Mouse (Mus musculus): ENCODE data around the gene Liph.
"Not testable (repeated sequence)": the region's sequence is repeated elsewhere in the genome, so short reads cannot be mapped to it uniquely, and the experiment has no call there.

Gene Liph

DNA sequence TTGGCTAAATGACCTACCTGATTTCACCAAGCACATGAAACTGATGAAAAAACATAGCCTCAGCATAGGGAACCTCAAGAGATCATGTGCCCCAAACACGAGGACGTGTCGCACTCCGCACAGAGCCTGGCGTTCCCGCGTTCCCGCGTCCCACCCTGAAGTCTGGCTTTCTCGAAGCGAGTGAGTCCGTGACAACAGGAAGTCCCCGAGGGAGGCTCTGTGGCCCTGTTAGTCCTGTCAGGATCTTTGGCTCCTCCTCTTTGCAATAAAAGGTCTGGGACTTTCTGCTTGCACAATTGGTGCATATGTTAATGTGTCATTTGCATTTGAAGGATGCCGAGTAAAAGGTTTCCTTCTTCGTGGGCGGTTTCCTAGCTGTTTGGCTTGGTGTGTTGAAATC, at the start of gene Liph:
Liph (minus strand) TSS at position 360 of the 400 bp plus-strand sequence.
- peak; percentile 15 for DNase-seq

DNA sequence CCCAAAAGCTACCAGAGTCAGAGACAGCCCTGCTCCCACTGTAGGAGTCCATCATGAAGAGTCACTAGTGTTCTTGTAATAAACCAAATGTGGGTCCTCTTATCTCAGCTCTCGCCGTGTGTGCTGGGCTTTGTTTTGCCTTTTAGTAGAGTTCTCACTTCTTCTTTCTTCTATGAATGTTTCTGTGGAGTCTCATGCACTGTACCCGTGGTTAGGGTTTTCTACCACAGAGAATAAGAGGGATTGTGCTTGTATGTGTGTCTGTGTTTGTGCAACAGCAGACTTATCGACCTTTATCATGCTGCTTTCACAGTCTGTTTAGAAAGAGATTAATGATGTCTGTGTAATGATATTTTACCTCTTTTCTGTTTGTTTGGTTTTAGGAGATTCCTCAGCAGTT, 48.4 kb upstream of the Liph start:
- no peak for DNase-seq

DNA sequence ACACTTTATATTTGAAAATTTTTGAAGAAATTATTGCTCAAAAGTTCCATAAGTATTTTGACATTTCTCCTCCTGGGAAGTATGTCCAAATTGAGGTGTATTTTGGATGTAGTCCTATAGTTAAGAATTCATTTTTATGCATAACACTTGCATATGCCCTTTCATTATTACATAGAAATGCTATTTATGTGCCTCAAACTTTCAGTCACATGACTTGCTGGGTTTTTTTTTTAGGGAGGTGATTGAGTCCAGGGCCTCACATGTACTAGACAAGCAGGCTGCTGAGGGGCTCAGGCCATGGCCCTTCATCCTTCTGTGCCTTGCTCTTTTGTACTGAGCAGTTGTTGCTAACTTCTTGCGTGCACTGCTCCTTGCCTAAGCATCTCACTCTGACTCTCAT, 44.5 kb upstream of the Liph start:
- no peak for DNase-seq

DNA sequence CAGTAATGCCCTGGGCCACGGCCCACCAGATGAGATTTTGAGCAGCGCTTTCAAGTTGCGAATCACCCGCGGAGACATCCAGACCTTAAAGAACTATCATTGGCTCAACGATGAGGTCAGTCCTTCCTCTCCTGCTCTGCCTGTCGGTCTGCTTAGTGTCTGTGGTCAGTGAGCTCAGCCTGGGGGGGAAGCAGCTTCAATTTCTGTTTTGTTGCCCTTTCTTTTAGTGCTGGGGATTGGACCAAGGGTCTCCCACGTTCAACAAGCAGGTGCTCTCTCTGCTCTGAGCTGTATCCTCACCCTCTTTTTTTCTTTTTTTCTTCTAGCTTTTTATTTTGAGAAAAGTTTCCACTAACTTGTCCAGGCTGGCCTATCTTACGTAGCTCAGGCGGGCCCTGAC, 43.1 kb upstream of the Liph start:
- DNase-seq: no peak

DNA sequence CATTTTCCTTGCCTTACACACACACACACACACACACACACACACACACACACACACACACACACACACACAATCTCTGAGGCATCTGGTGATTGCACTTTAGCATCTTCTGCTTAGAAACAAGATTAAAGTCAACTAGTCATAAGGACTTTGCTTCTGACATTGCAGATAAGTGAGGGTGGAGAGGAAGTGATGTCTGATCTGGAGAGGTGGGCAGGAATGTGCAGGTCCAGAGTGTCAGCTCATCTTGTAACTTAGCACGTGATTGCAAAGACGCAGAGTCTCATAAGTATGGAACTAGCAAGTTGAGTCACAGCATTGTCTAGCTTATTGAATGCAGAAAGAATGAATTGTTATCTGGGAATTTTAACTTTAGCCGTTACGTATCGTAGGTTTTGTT, 32.0 kb upstream of the Liph start:
- no peak for DNase-seq

DNA sequence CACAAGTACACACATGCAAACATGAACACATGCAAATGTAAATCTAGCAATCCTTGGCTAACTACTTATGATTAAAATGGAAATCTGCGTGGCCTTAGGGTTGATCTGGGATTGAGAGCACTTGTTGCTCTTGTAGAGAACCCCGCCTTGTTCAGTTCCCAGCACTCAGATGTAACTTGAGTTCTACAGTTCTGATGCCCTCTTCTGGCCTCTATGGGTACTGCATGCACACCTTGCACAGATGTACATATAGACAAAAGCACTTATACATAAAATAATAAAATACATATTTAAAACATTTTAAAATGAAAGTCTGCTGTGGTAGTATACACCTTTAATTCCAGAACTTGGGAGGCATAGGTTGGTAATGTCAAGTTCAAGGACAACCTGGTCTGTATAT, 26.7 kb upstream of the Liph start:
- no peak for DNase-seq

DNA sequence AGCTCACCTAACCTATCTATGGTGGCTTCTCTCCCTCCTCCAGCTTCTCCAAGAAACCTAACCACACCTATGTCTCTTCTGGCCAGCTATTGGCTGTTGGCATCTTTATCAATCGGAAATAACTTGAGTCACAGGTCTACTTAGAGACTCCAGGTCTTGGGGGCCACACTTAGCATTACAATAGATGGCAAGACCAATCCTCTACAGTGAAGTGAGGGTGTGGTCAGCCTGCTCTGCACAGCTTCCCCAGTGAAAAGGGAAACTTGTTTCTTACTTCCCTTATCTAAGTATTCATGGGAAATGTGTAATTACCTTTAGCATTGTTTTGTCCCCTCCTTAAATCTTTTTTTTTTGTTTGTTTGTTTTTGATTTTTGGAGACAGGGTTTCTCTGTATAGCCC, 20.1 kb upstream of the Liph start:
- DNase-seq: no peak

DNA sequence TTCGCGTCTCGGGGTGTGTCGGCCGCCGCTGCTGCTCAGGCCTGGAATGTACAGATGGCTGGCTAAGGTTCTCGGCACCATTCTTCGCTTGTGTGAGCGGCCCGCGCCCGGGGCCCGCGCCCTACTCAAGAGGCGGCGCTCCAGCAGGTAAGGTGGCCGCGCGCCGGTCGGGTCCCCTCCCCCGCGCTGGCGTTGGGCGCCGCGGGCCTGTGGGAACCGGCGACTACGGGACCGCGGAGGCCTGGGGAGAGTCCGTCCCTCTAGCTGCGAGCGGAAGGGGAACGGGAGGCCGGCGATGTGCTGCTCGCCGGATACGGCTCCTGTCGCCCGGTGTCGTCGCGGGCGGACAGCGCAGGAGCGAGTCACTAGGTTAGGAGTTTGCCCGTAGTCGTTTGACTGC, 14.1 kb upstream of the Liph start:
- no peak for DNase-seq

DNA sequence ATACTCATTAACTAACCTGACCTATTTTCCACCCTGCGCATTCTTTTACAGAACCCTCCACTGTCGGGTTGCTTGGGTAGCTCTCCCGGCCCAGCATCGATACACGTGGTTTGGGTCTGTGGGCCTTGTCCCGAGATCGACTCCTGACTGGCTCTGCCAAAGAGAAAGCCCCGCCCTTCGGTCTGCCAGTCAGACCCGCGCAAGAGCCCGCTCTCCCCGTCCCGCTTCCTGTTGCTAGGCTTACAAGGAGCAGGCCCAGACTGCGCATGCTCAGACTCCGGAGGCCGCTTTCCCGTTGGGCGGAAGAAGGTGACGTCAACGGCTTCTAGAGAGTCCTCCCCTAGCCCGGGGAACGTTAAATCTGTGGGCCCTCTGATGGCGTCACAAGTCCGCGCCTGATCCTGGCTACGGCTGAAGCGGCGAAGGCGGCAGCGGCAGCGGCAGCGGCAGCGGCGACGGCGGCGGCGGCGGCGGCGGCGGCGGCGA, 13.7 kb upstream of the Liph start, which contains the start of gene Senp2:
Senp2 (plus strand) TSS at position 386 of the 486 bp plus-strand sequence.
- DNase-seq: peak; percentile 100

DNA sequence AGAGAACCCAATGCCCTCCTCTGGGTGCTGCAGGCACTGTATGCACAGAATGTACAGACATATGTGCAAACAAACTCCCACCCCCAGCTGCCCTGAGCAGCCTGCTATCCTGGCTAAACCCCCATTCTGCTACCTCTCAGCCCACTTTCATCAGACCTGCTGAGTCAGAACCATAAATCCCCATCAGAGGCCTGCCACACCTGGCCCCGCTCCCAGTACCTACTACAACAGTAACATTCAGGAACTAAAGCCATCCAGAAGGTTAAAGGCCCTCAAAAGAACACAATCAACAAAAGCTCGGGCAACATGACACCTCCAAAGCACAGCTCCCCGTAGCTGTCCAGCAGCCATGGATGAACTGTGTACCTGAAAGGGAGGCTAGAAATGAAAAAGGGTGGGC, 6.1 kb upstream of the Liph start:
- DNase-seq: no peak

DNA sequence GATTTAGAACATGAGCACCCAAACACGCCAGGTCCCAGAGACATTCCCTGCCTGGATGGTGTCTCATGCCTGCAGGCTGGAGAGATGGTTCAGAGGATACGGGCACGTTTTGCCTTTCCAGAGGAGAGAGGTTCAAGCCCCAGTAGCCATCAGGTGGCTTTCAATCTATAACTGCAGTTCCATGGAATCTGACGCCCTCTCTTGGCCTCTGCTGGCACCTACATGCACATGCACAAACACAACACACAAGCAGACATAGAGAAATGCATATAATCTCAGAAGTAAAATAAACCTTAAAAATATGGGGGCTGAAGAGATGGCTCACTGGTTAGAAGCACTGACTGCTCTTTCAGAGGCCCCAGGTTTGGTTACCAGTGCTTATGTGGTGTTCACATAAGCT, 5.7 kb upstream of the Liph start:
- no peak for DNase-seq

DNA sequence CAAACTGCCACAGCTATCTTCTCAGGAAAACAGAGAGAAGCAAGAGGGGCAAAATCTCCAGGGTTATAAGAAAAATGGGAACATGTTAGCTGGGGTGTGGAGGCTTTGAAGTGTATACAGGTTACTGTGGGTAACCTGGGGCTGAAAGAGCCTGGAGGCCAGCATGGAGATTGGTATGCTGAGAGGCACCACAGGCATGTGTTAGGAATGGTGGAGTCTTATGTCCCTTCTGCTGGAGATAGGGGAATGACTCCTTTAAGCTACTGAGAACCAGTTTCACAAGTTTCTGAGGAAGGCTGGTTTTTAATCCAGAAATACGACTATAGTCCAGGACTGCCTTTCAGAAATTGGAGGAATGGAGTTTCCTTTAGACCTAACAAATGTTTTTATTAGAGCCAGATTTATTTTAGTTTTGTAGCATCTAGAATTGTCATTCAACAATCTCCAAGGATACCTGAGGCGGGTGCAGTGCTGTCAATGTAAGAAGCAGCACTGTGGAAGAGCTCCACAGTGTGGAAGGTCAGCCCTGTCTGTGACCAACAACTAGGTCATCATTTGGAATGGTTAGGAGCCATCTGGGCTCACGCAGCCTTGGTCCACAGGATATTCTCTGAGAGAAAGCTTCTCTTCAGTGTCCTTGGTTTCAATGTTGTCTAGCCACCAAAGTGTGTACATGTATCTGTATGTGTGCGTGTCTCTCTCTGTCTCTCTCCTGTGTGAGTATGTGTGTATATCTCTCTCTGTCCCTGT, 4.7 kb upstream of the Liph start:
- no peak for DNase-seq

DNA sequence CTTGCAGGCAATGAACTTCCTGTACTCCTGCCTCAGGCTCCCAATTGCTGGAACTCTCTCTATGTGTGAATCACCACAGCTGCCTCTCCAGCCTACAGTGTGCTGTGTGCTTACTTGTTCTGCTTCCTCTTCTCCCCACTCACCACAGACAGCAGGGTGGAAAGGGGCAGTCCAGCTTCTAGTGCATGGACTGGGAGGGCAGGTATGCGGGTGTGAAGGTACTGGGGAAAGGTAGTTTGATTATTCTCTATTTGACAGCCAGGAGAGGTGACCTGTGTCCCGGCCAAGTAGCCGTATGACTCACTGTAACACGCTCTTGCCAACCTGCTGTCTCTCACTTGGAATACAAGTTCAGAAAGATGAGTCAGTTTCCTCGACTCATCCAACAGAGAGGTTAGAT, 2.6 kb upstream of the Liph start:
- DNase-seq: no peak

DNA sequence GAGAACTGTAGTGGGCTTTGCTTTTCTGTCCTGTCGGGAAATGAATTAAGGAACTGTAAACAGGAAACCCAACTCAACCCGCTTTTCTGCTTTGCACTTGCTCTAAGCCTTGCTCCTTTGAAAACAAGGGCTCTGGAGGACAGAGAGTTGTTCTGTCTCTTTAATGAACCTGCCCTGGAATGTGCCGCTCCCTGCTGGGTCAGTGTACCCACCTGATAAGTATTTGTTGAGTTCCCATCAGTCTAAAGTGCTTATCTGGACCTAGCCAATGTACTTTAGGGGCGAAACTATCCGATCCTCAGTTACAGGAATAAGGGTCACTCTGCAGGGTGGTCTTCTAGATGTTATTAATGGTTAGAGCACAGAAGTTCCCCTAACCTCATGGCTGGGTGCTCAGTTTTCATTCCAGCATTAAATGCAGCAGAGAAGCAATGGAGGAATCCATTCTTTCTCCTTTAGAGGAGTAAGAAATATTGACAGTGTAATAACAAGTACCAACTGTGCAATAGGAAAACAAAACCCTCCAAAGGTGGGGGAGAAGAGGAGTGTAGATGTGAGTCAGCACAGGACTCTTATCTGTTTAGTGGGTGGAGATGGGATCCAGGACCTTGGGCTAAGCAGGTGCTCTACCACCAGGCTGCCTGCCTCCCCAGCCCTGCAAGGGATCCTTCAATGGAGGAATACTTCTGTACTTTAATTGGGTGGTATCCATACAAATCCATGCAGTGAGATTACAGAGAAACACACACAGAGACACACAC, 1.6 kb upstream of the Liph start:
- no peak for DNase-seq

DNA sequence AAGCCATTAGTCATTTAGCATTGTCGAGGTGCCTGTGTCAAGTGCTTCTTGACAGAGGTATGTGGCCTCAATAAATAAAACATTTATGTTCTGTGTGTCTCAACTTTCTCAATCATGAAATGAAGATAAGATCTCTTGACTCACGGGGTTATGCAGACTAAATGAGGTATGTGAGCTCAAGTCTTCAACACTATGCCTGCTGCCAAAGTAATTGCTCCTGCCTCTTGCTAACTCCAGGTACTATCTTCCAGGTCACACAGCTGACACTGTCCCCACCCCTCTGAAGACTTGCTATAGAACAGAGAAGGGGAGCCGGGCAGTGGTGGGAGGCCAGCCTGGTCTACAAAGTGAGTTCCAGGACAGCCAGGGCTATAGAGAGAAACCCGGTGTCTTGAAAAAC, 939 bp upstream of the Liph start:
- no peak for DNase-seq

DNA sequence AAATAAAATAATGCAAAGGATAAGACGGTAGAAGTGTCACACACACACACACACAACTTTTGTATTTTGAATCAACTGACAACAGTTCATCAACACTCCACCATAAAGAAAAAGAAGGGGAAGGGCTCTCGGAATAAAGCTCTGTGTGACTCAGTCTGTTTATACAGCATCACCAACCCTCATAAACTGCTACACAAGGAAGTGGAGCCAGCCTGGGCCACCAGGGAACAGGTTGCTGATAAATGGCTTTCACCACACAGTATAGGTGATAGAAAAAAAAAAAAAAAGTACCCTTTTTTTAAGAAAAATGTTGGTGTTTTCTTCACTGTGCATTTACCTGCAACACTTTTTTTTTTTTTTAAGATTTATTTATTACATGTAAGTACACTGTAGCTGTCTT, 3.7 kb downstream of the Liph start:
- no peak for DNase-seq

DNA sequence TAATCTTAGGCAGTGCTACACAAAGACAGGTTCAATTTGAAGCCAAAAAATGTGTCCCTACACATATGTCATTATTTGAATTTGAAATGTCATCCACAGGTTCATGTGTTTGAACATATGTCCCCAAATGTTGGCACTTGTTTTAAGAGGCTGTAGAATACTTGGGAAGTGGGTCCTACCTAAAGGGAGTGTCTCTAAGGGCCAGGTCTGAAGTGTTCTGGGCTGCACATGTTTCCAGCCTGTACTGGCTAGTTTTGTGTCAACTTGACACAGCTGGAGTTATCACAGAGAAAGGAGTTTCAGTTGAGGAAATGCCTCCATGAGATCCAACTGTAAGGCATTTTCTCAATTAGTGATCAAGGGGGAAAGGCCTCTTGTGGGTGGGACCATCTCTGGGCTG, 4.6 kb downstream of the Liph start:
- DNase-seq: not testable (repeated sequence)

DNA sequence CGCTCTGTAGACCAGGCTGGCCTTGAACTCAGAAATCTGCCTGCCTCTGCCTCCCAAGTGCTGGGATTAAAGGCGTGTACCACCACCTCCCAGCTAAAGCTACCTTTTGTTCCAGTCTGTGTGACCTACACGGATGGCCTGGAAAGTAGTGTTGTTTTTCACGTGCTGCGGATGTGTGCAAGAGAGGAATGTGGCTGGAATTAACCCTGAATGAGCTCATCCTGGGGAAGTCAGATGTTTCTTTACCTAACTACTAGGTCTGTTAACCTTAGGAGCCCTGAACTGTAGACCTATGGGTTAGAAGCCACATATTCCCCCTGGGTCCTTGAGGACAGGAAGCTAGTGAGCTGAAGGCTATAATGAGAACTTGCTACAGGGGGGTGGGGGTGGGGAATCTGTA, 7.5 kb downstream of the Liph start:
- DNase-seq: no peak

DNA sequence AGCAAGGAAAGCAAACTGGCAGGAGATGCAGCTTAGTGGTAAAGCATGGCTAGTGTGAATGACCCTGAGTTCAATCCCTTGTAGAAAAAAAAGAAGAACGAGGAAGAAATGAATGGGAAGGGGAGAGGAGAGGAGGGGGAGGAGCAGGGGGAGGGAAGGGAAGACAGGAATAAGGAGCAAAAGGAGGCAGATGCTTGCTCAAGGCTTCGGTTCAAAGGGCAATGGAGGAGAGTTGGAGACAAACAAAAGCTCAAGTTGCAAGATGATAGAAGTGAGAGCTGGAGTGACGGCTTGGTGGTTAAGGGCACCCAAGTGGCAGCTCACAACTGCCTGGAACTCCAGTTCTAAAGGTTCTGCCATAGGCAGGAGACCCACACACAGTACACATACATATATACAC, 9.3 kb downstream of the Liph start:
- DNase-seq: no peak

DNA sequence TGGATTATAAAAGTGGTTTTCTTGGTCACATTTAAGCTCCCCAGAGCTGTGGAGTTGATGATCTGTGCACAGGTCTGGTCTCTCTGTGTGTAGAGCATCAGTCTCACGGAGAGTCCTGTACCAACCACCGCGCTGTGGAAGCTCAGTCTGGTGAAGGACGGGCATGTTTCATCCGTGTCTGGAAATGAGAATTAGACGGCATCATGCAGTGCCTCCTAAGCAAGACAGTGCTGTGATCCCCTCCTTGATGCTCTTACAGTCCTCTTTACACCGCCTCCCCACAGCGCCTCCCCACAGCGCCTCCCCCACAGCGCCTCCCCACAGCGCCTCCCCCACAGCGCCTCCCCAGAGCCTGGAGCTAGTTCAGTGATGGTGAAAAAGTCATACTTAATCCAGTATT, 11.4 kb downstream of the Liph start:
- no peak for DNase-seq

DNA sequence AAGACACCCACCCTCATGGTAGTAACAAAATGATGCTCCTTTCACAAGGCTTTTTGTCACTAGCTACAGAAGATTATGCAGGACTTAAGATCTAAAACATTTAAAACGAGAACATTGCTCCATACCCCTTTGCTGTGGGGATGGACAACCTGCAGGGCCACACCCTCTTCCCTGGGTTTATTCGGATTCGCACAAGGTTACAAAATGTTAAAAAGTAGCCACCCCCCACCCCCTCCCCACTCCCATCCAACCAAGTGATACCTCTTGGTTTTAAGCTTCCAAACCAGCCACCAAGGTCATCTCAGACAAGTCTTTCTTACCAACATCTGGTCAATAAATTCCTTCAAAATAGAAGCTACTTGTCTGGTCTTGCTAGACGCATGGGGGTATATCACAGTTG, 11.9 kb downstream of the Liph start:
- DNase-seq: no peak

DNA sequence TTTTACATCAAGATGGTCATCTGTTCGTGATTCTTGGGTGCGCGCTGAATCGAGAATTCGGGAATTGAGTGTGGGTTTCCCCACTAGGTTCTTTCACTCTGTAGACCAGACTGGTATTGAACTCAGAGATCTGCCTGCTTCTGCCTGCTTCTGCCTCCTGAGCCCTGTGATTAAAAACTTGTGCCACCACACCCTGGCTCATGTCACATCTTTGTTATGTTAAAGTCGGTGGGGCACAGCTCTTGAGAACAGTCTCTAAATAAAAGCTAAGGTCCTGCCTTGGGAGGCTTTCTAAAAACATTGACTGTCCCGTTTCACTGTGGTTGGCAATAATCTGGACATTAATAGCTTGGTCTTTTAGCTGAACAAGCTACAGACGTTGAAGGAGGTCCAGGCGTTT, 12.3 kb downstream of the Liph start:
- no peak for DNase-seq

DNA sequence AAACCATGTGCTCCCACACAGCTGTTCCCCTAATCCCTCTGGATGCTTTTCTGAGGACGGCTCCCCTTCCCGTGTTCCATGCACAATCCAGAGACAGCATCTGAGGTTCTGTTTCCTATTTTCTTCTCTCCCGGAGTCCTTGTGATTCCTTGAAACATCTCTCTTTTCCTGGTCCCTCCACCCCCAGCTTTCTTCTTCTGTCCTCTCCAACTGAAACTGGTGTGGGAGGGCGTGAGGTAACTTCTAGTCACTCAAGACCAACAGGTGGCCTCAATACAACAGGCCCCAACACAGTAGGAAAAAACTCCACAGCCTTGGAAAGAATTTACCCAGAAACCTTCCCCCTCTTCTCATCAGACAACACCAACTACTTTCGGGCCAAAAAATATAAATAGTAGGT, 18.1 kb downstream of the Liph start:
- no peak for DNase-seq

DNA sequence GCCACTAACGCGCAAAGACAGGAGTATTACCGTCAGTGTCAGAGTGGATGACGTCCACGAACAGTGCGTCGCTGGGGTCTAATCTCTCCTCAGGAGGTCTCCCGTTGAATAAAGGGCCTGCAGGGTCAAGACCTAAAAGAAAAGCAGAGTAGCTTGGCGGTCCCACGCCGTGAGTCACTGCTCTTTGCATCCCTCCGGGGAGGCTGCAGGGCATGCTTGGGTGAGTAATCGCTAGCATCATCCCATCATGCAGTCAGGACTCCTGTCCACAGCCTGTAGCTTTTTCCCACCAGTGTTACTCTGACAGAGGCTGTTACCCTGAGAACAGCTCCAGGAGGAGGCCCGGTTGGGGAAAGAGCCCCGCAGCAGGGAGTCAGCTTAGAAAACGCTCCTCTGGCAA, 19.3 kb downstream of the Liph start:
- DNase-seq: no peak

DNA sequence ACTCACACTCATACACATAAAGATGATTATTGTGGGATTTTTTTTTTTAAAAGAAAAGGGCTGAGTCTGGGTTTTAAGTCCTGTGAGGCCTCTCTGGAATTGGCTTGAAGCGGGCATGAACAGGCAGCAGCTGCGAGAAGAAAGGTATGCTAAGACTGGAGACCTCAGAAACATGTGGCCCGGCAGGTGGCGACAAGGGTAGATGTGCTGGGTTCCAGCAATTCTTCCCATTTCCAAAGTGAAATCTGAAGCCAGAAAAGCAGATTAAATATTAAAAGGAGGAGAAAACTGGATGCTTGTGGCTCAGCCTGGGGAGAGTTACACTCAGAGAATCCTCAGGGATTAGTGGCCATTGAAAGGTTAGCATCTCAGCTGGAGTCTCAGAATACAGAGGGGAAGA, 24.0 kb downstream of the Liph start:
- no peak for DNase-seq

Data from right cerebral cortex, postnatal 14 days (tissue).